Mouse (Mus musculus) liver, adult 2 months (tissue): ENCODE measurements at regions not wholly inside any gene's neighbourhood (a gene's known extent, or its start where the extent isn't known, plus 50 kb on each side); places are given as distances from the start of the nearest gene placed in this dataset.

Experiments
- CTCF ChIP-seq: fragments of 200-500 bp; IDR thresholded peaks from 2 replicates; pipeline ENCODE4 v1.5.1; 2011; ENCODE audit warnings: low read depth, low read length, control low read depth
- POLR2A ChIP-seq: fragments of 200-500 bp; IDR thresholded peaks from 2 replicates; pipeline ENCODE4 v1.6.1; 2011; ENCODE audit warnings: low read length, control low read depth; ENCODE audit not compliant: insufficient read depth; ENCODE audit errors: extremely low read depth

- no peak for TF ChIP-seq POLR2A
- TF ChIP-seq CTCF: no peak
Measured at GRCm38 (mm10) chr7:95992033-95992516, 179.0 kb upstream of the Tenm4 start.
